Mouse (Mus musculus) liver, postnatal 0 days (tissue): ENCODE results near the gene Olfr593. TPM values are rescaled to one million over a fixed set of nuclear protein-coding genes. Genes with fewer than 3 reads are reported as not detected.
"Not testable (repeated sequence)": the region's sequence is repeated elsewhere in the genome, so short reads cannot be mapped to it uniquely, and the experiment has no call there.

Source experiments
- ATAC-seq: fragments of 200-750 bp; cut with Nextera tagmentation; 2 replicates; pipeline ENCODE4 v1.8.0; 2017; ENCODE audit warnings: mild to moderate bottlenecking, moderate library complexity
- DNase-seq: peaks from one replicate; pipeline ENCODE4 v3.0.0-alpha.2; 2016
- H3K27ac ChIP-seq: fragments of 300-500 bp; sonication (generic); 2 replicates; pipeline ENCODE4 v1.5.1; 2014; ENCODE audit warnings: antibody characterized with exemption, moderate library complexity, mild to moderate bottlenecking, low read depth
- H3K27me3 ChIP-seq: fragments of 300-500 bp; sonication (generic); 2 replicates; pipeline ENCODE4 v1.6.1; 2014; ENCODE audit warnings: low read length, control low read depth, mixed read lengths; ENCODE audit not compliant: insufficient read depth
- H3K36me3 ChIP-seq: fragments of 300-500 bp; sonication (generic); replicated peaks from 2 replicates; pipeline ENCODE4 v1.6.1; 2014; ENCODE audit warnings: mild to moderate bottlenecking, control low read depth, low read length, moderate library complexity, mixed read lengths; ENCODE audit not compliant: insufficient read depth
- H3K4me1 ChIP-seq: fragments of 300-500 bp; sonication (generic); 2 replicates; pipeline ENCODE4 v1.6.1; 2014; ENCODE audit warnings: antibody characterized with exemption, mild to moderate bottlenecking, control low read depth; ENCODE audit not compliant: insufficient read depth
- H3K4me2 ChIP-seq: fragments of 300-500 bp; sonication (generic); 2 replicates; pipeline ENCODE4 v1.6.1; 2014; ENCODE audit warnings: low read depth, mild to moderate bottlenecking, low read length, moderate library complexity, mixed read lengths
- H3K4me3 ChIP-seq: fragments of 300-500 bp; sonication (generic); 2 replicates; pipeline ENCODE4 v1.5.1; 2014; ENCODE audit warnings: low read depth, low read length
- H3K9ac ChIP-seq: fragments of 300-500 bp; sonication (generic); replicated peaks from 2 replicates; pipeline ENCODE4 v1.6.1; 2014; ENCODE audit warnings: mild to moderate bottlenecking, moderate library complexity
- H3K9me3 ChIP-seq: fragments of 300-500 bp; sonication (generic); 2 replicates; pipeline ENCODE4 v1.6.1; 2016; ENCODE audit warnings: mild to moderate bottlenecking, control low read depth, low read length, mixed read lengths
- CTCF ChIP-seq: sonication (generic); IDR thresholded peaks from 2 replicates; pipeline ENCODE4 v1.5.1; 2016; ENCODE audit warnings: antibody characterized with exemption, low read depth
- EP300 ChIP-seq: IDR thresholded peaks from 2 replicates; pipeline ENCODE4 v1.6.1; 2016; ENCODE audit warnings: antibody characterized with exemption, low read depth, mild to moderate bottlenecking
- WGBS: fragments of 180-500 bp; shearing (Covaris S2); extraction: QIAGEN DNeasy Blood & Tissue Kit; methylation state at CpG from one replicate; pipeline ENCODE4 v1.1.7; 2014; ENCODE audit not compliant: insufficient replicate concordance; 5-methylcytosine and 5-hydroxymethylcytosine counted together
- microRNA-seq: library from miRNA; unstranded; fragments of <30 nt; microRNA quantifications from one replicate; pipeline ENCODE4, GENCODE M21; 2016
- polyA plus RNA-seq: library from polyadenylated mRNA; unstranded; fragments of >200 nt; fragmentation: Nextera tagmentation; extraction: Ambion mirVana; gene quantifications from 2 replicates; pipeline ENCODE4 v1.2.1, GENCODE M21; 2015

Gene Olfr593
- polyA plus RNA-seq = not detected in 2 replicates

DNA sequence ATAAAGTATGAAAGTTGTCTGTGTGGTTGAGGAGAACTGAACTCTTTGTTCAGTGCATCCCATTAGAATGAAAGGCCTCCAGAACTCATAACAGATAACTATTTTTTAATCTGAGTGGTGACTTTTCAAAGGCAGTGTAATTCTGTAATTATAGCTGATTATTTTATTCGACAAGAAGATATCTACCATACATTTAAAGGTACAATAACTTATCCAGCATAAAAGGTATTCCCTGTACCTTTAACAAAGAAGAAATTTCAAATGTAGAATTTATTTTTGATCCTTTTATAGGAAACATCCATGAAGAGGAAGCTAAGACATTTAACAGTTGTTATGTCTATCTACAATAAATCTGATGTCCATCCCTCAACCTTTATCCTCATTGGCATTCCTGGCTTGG, at the start of gene Olfr593:
Olfr593 (plus strand) TSS at position 301 of the 400 bp plus-strand sequence.
- H3K27me3 ChIP-seq = no peaks in the 10 kb centered on the region
- 55% methylated on average over 1 of the region's 1 CpGs for WGBS
- no peak within 1 kb of the TSS for H3K9ac ChIP-seq
- H3K4me1 ChIP-seq = no peaks in the 10 kb centered on the region
- H3K36me3 ChIP-seq = no peaks in the 10 kb centered on the region
- no peak for DNase-seq
- no peak for ATAC-seq
- no peaks in the 10 kb centered on the region for H3K9me3 ChIP-seq
- no peak within 1 kb of the TSS for H3K27ac ChIP-seq
- H3K4me2 ChIP-seq = no peak within 1 kb of the TSS
- TF ChIP-seq CTCF = no peak
- TF ChIP-seq EP300 = no peak
- no peak within 1 kb of the TSS for H3K4me3 ChIP-seq

DNA sequence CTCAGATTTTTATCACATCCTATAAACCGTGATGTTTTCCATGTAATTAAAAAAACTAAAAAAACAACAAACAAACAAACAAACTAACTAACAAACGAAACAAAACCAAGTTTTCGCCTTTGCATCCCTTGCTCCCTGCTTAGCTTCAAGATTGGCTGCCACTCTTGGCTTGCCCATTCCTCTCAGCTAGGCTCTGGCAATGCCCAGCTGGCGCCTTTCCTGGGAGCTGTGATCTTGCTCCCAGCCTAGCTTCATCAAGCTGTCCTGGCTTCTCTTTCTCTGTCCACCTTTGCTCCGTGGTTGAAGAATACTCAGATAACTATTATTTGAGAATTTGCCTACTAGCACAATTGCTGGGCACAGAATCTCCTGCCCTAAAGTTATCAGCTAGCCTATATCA, 42.0 kb upstream of the Olfr593 start:
- H3K4me2 ChIP-seq = no peak overlapping the region
- H3K27ac ChIP-seq = no peak overlapping the region
- H3K4me3 ChIP-seq = no peak overlapping the region
- DNase-seq (no peak), ATAC-seq (no peak)
- H3K27me3 ChIP-seq = no peaks in the 10 kb centered on the region
- 63% methylated on average over 5 of the region's 5 CpGs for WGBS
- H3K9me3 ChIP-seq = no peaks in the 10 kb centered on the region
- H3K36me3 ChIP-seq = no peaks in the 10 kb centered on the region
- TF ChIP-seq CTCF (no peak), EP300 (no peak)
- no peak overlapping the region for H3K9ac ChIP-seq
- H3K4me1 ChIP-seq = no peaks in the 10 kb centered on the region

DNA sequence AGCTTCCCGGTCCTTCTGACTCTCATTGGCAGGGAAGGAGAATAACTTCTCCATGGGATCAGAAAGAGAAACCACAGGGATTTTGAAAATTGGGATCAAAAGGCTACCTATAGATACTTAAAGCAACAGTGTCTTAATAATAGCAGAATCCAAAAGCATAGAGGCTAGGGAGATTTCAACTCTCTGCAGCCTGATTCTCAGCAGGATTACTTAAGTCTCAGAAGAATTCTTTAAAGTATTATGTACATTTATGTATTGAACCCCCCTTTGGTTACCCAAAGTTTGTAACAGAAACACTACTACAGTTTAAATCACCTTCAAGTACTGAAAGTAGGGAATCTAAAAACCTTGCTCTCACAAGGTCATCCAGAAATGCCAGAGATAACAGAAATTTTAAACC, 33.4 kb upstream of the Olfr593 start, which contains the start of gene Olfr591:
Olfr591 (minus strand) TSS at position 101 of the 400 bp plus-strand sequence.
- ATAC-seq (no peak), DNase-seq (no peak)
- no peaks in the 10 kb centered on the region for H3K4me1 ChIP-seq
- TF ChIP-seq CTCF (no peak), EP300 (no peak)
- no peak within 1 kb of the TSS for H3K9ac ChIP-seq
- H3K4me2 ChIP-seq = no peak within 1 kb of the TSS
- H3K27ac ChIP-seq = no peak within 1 kb of the TSS
- H3K9me3 ChIP-seq = peaks cover 5% of the 10 kb centered on the region; the same call in 1 of the 2 replicates
- H3K4me3 ChIP-seq = no peak within 1 kb of the TSS
- H3K36me3 ChIP-seq = no peaks in the 10 kb centered on the region
- WGBS = 65% methylated on average over 1 of the region's 1 CpGs
- H3K27me3 ChIP-seq = no peaks in the 10 kb centered on the region

DNA sequence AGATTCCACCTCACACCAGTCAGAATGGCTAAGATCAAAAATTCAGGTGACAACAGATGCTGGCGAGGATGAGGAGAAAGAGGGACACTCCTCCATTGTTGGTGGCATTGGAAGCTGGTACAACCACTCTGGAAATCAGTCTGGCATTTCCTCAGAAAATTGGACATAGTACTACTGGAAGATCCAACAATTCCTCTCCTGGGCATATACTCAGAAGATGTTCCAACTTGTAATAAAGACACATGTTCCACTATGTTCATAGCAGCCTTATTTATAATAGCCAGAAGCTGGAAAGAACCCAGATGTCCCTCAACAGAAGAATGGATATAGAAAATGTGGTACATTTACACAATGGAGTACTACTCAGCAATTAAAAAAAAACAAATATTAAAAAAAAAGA, 27.2 kb upstream of the Olfr593 start, which contains the start of gene Olfr592:
Olfr592 (plus strand) TSS at position 301 of the 400 bp plus-strand sequence.
- not testable (repeated sequence) for H3K27ac ChIP-seq, ATAC-seq, H3K9ac ChIP-seq, H3K27me3 ChIP-seq, H3K4me2 ChIP-seq, H3K9me3 ChIP-seq, DNase-seq, H3K4me3 ChIP-seq, H3K36me3 ChIP-seq, H3K4me1 ChIP-seq
- 65% methylated on average over 1 of the region's 1 CpGs for WGBS

DNA sequence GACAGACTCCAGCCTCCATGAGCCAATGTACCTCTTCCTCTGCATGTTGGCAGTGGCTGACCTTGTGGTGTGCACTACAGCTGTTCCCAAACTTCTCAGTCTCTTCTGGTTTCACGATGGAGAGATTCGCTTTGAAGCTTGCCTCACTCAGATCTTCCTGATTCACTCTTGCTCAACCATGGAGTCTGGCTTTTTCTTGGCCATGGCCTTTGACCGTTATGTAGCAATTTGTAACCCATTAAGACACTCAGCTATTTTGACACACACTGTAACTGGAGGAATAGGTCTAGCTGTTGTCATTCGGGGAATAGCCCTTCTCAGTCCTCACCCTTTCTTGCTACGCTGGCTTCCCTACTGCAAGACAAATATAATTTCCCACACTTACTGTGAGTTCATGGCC, 388 bp downstream of the Olfr593 start:
- not testable (repeated sequence) for H3K9me3 ChIP-seq, H3K4me2 ChIP-seq, H3K4me1 ChIP-seq, DNase-seq, H3K36me3 ChIP-seq, H3K27me3 ChIP-seq, H3K4me3 ChIP-seq, H3K9ac ChIP-seq, ATAC-seq, H3K27ac ChIP-seq
- 73% methylated on average over 5 of the region's 5 CpGs for WGBS

DNA sequence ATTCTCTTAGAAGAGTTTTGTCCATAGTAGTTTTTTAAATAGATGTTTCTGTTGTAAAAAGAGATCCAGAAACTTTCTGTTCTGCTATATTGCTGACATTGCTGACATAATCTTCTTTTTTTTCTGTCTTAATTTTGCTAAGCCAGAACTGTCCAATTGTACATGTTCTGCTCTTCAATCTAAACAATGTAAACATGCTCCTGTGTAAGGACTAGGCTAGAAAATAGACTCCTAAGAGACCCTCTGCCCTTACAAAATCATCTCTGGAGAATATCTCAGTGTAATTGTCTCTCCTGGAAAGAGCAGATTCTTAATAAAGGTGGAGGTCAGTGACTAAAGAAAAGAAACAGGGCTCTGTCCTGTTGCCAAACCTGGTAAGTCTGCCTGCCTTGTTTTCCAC, 5.0 kb downstream of the Olfr593 start, which contains the start of gene Olfr594:
Olfr594 (plus strand) TSS at position 301 of the 400 bp plus-strand sequence.
- Histone ChIP-seq H3K27me3 (no peaks in the 10 kb centered on the region), H3K27ac (no peak within 1 kb of the TSS), H3K9me3 (no peaks in the 10 kb centered on the region), H3K4me2 (no peak within 1 kb of the TSS), H3K9ac (no peak within 1 kb of the TSS), H3K36me3 (no peaks in the 10 kb centered on the region), H3K4me1 (no peaks in the 10 kb centered on the region), H3K4me3 (no peak within 1 kb of the TSS)
- TF ChIP-seq EP300 = no peak
- TF ChIP-seq CTCF = no peak
- no peak for DNase-seq
- ATAC-seq = no peak

DNA sequence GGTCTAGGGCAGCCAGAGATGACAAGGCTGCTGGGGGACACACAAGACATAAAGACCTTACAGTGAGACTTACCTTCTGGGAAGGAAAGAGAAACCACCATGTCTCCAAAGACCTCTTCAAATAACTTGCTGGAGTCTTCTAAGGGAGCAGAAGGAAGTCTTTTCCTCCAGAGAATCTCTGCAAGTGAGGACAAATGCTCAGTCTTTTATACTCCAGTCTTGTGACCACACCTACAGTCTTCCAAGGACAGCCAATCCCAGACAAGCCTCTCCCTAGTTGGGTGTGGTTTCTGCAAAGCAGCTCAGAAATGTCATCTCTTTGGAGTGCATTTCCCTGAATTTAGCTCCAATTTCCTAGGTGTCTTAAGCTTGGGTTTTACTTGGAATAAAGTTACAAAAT, 40.7 kb downstream of the Olfr593 start, which contains the start of gene Usp17ld:
Usp17ld (minus strand) TSS at position 101 of the 400 bp plus-strand sequence.
- H3K4me3 ChIP-seq, H3K4me1 ChIP-seq, H3K9ac ChIP-seq, H3K4me2 ChIP-seq, H3K9me3 ChIP-seq, H3K27ac ChIP-seq, H3K36me3 ChIP-seq, ATAC-seq, H3K27me3 ChIP-seq, DNase-seq: not testable (repeated sequence)

Small RNA genes within 50 kb of the gene (microRNA-seq; reads per million reads assigned to microRNA genes)
- gene Gm25171 = not detected

Other genes with a start within 250 kb of the Olfr593 start
- not detected in 2 replicates for gene Olfr576, start 249.2 kb upstream of the Olfr593 start, polyA plus RNA-seq
- gene Olfr577, start 235.9 kb upstream of the Olfr593 start, polyA plus RNA-seq = not detected in 2 replicates
- gene Olfr578, start 222.5 kb upstream of the Olfr593 start, polyA plus RNA-seq = not detected in 2 replicates
- gene Olfr582, start 173.8 kb upstream of the Olfr593 start, polyA plus RNA-seq = not detected in 2 replicates
- gene Olfr583, start 160.6 kb upstream of the Olfr593 start, polyA plus RNA-seq = not detected in 2 replicates
- gene Olfr584, start 130.0 kb upstream of the Olfr593 start, polyA plus RNA-seq = not detected in 2 replicates
- gene Olfr585, start 114.1 kb upstream of the Olfr593 start, polyA plus RNA-seq = not detected in 2 replicates
- gene Olfr586, start 86.2 kb upstream of the Olfr593 start, polyA plus RNA-seq = not detected in 2 replicates
- not detected in 2 replicates for gene Olfr588-ps1, start 71.0 kb upstream of the Olfr593 start, polyA plus RNA-seq
- not detected in 2 replicates for gene Olfr589, start 55.5 kb upstream of the Olfr593 start, polyA plus RNA-seq
- gene Olfr591, start 33.5 kb upstream of the Olfr593 start, polyA plus RNA-seq = not detected in 2 replicates
- gene Olfr592, start 27.1 kb upstream of the Olfr593 start, polyA plus RNA-seq = not detected in 2 replicates
- not detected in 2 replicates for gene Olfr594, start 5.1 kb downstream of the Olfr593 start, polyA plus RNA-seq
- not detected in 2 replicates for gene Usp17ld, start 40.6 kb downstream of the Olfr593 start, polyA plus RNA-seq
- not detected in 2 replicates for gene Olfr596, start 93.8 kb downstream of the Olfr593 start, polyA plus RNA-seq
- gene Olfr597, start 104.5 kb downstream of the Olfr593 start, polyA plus RNA-seq = not detected in 2 replicates
- not detected in 2 replicates for gene Olfr598, start 111.7 kb downstream of the Olfr593 start, polyA plus RNA-seq
- gene Olfr599, start 124.1 kb downstream of the Olfr593 start, polyA plus RNA-seq = not detected in 2 replicates
- gene Olfr600, start 137.8 kb downstream of the Olfr593 start, polyA plus RNA-seq = not detected in 2 replicates
- gene Olfr601, start 150.8 kb downstream of the Olfr593 start, polyA plus RNA-seq = not detected in 2 replicates
- not detected in 2 replicates for gene Olfr603, start 174.3 kb downstream of the Olfr593 start, polyA plus RNA-seq
- not detected in 2 replicates for gene Usp17lc, start 203.2 kb downstream of the Olfr593 start, polyA plus RNA-seq
- not detected in 2 replicates for gene Olfr605, start 233.6 kb downstream of the Olfr593 start, polyA plus RNA-seq
- not detected in 2 replicates for gene Olfr606, start 237.2 kb downstream of the Olfr593 start, polyA plus RNA-seq